Mouse (Mus musculus) embryonic facial prominence, embryonic 10.5 days (tissue): ENCODE results near the gene Il12a. TPM values are rescaled to one million over a fixed set of nuclear protein-coding genes. Genes with fewer than 3 reads are reported as not detected.

ENCODE experiments used
- DNase-seq: peaks from one replicate; pipeline ENCODE4 v3.0.0-alpha.2; 2017; ENCODE audit warnings: low spot score
- H3K27ac ChIP-seq: fragments of 300-500 bp; sonication (generic); replicated peaks from 2 replicates; pipeline ENCODE4 v1.5.1; 2016; ENCODE audit warnings: mild to moderate bottlenecking
- H3K27me3 ChIP-seq: fragments of 300-500 bp; sonication (generic); replicated peaks from 2 replicates; pipeline ENCODE4 v1.6.1; 2016; ENCODE audit warnings: low read depth, mild to moderate bottlenecking; ENCODE audit not compliant: poor library complexity, severe bottlenecking
- H3K36me3 ChIP-seq: fragments of 300-500 bp; sonication (generic); replicated peaks from 2 replicates; pipeline ENCODE4 v1.6.1; 2016; ENCODE audit warnings: mild to moderate bottlenecking, moderate library complexity
- H3K4me1 ChIP-seq: fragments of 300-500 bp; sonication (generic); 2 replicates; pipeline ENCODE4 v1.6.1; 2016
- H3K4me3 ChIP-seq: fragments of 300-500 bp; sonication (generic); 2 replicates; pipeline ENCODE4 v1.5.1; 2016; ENCODE audit warnings: mild to moderate bottlenecking, moderate library complexity
- H3K9me3 ChIP-seq: fragments of 300-500 bp; sonication (generic); 2 replicates; pipeline ENCODE4 v1.6.1; 2016; ENCODE audit warnings: mild to moderate bottlenecking
- WGBS: fragments of 180-500 bp; shearing (Covaris S2); methylation state at CpG from one replicate; pipeline ENCODE4 v1.1.7; 2016; 5-methylcytosine and 5-hydroxymethylcytosine counted together
- polyA plus RNA-seq: library from polyadenylated mRNA; unstranded; fragments of >200 nt; fragmentation: Nextera tagmentation; extraction: Ambion mirVana; gene quantifications from 2 replicates; pipeline ENCODE4 v1.2.1, GENCODE M21; 2016

Il12a gene
- polyA plus RNA-seq, 1 experiment from 2014 or later: not detected

GRCm38 (mm10) chr3:68667852-68668251 is 22.6 kb upstream of the Il12a start:
- no peak for DNase-seq
- WGBS: 91% methylated on average over 1 of the region's 1 CpGs
- H3K4me1 ChIP-seq: no peaks in the 10 kb centered on the region

GRCm38 (mm10) chr3:68669418-68669974 is 20.9 kb upstream of the Il12a start:
- H3K27me3 ChIP-seq: no peaks in the 10 kb centered on the region
- no peaks in the 10 kb centered on the region for H3K36me3 ChIP-seq
- no peak overlapping the region for H3K27ac ChIP-seq
- H3K4me1 ChIP-seq: no peaks in the 10 kb centered on the region
- WGBS: 81% methylated on average over 5 of the region's 5 CpGs
- no peaks in the 10 kb centered on the region for H3K9me3 ChIP-seq
- no peak overlapping the region for H3K4me3 ChIP-seq
- DNase-seq: no peak

More at GRCm38 (mm10) chr3:68667852-68668251, 22.6 kb upstream of the Il12a start:
- Histone ChIP-seq H3K36me3 (no peaks in the 10 kb centered on the region), H3K4me3 (no peak overlapping the region), H3K27me3 (no peaks in the 10 kb centered on the region), H3K9me3 (no peaks in the 10 kb centered on the region), H3K27ac (no peak overlapping the region)

DNA sequence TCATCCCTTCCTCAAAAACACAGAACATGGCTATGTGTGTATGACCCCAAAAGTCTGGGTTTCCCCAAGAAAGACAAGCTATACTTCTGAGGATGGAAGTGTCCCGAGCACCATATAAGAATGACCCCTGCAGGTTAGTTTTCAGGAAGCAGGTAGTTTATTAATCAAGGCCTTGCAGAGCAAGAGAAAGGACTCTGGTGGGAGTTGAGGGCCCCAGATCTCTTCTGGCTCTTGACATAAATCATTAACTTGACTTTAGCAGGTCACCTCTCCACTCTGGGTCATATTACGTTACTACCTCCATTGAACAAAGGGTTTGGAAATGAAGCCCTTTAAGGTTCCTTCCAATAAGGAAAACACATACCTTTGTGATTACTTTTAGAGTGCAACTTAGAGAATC is 15.7 kb upstream of the Il12a start:
- Histone ChIP-seq H3K4me3 (no peak overlapping the region), H3K4me1 (peaks cover 19% of the 10 kb centered on the region), H3K9me3 (no peaks in the 10 kb centered on the region), H3K27ac (no peak overlapping the region), H3K36me3 (no peaks in the 10 kb centered on the region), H3K27me3 (no peaks in the 10 kb centered on the region)
- DNase-seq: no peak
- WGBS: 67% methylated on average over 2 of the region's 2 CpGs

DNA sequence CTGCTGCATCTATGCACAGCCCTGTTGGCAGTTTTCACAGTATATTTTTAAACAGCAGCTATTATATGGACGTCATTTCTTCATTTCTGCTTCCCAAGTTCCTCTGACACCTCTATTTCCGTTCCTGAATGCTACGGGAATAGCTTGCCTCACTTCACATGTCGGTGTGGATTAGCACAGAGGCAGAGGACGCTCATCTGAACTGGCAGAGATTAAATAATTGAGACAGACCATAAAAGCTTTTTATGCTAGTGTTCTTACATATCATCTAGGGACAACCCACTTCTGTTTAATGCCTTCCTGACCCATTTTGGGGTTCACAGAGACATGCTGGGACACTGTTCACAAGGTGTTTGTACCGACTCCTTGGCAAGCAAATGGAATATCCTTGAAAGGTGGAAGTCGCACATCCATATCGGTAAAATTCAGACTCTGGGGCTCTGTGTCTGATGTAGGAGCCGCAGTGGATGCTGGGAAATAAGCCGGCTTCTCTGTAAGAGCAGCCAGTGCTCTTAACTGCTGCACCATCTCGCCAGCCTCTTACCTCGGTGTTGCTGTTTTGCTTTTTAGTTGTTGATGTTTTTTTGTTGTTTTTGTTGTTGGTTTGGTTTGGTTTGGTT is 15.1 kb upstream of the Il12a start:
- Histone ChIP-seq H3K9me3 (no peaks in the 10 kb centered on the region), H3K36me3 (no peaks in the 10 kb centered on the region), H3K4me1 (peaks cover 19% of the 10 kb centered on the region), H3K27me3 (no peaks in the 10 kb centered on the region), H3K4me3 (no peak overlapping the region), H3K27ac (no peak overlapping the region)
- no peak for DNase-seq
- 86% methylated on average over 12 of the region's 12 CpGs for WGBS

DNA sequence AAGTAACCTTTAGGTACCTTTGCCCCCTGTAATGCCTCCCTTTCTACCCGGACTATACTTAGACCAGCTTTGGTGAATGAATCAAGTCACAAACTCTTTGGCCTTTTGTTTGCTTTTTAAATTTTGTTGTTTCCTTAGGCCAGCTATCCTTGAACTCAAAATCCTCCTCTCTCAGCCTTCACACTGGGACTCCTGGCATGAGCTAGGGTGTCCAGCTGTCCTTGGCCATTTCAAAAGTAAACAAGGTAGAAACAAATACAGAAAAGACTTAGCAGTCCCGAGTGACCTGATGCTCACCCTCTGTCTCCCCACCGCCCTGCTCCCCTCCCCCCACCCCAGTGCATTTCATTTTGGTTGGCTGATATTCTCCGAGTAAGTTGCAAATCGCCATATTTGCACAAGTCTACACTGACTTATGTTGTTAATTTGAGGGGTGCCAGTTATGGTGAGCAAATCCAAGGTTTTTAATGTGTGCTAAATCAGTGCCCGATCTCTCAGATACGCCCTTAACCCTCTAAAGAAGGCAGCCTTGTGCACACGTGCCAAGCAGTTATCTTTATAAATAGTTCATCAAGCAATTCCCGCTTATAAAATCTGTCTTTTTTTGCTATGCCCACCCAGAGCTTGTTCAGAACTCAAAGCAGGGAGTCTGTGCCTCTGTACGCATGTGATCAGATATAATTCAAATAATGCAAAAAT is 14.3 kb upstream of the Il12a start:
- Histone ChIP-seq H3K4me1 (peaks cover 19% of the 10 kb centered on the region), H3K4me3 (no peak overlapping the region), H3K9me3 (no peaks in the 10 kb centered on the region), H3K27me3 (no peaks in the 10 kb centered on the region), H3K36me3 (no peaks in the 10 kb centered on the region), H3K27ac (no peak overlapping the region)
- no peak for DNase-seq
- WGBS: 76% methylated on average over 10 of the region's 10 CpGs

GRCm38 (mm10) chr3:68676831-68677303 is 13.6 kb upstream of the Il12a start:
- Histone ChIP-seq H3K4me1 (peaks cover 19% of the 10 kb centered on the region), H3K27ac (no peak overlapping the region), H3K27me3 (no peaks in the 10 kb centered on the region), H3K4me3 (peak overlapping the region; percentile 32), H3K36me3 (no peaks in the 10 kb centered on the region), H3K9me3 (no peaks in the 10 kb centered on the region)
- WGBS: 52% methylated on average over 17 of the region's 17 CpGs
- DNase-seq: peak; percentile 12

DNA sequence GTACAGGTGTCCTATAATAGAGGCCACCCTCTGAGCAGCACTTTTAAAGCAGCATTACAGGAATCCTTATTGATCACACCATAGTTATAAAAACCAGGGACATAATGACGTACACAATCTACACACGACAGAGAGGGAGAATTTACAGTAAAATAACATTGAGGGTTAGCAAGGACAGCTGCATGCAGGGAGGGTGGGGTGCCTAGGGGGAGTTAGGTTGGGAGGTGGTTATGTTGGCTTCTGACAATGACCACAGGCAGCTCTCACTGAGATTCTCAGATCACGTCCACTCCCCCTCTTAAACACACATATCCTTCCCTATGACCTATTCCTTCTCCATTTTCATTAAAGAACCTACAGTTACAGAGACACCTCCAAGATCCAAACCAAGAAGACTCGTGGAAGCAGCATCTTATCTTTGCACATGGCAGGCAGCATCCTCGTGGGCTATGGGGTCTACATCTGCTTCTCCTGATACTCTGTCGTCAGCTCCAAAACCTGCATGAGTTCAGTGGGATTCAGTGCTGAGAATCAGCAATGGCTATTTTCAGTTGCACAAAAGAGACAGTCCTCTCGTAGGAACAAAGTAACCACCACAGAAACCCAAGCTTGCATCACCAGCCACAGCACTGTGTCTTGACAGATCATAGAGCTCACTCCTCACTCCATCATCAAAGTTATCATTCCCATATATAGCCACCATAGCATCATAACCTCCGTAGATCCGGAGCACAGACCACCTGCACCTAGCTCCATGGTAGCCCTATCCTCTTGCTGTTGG is 11.4 kb upstream of the Il12a start:
- H3K27ac ChIP-seq: no peak overlapping the region
- no peak overlapping the region for H3K4me3 ChIP-seq
- no peaks in the 10 kb centered on the region for H3K9me3 ChIP-seq
- peaks cover 19% of the 10 kb centered on the region for H3K4me1 ChIP-seq
- no peaks in the 10 kb centered on the region for H3K27me3 ChIP-seq
- 88% methylated on average over 9 of the region's 9 CpGs for WGBS
- H3K36me3 ChIP-seq: no peaks in the 10 kb centered on the region
- no peak for DNase-seq

GRCm38 (mm10) chr3:68683579-68683978 is 6.9 kb upstream of the Il12a start:
- no peaks in the 10 kb centered on the region for H3K36me3 ChIP-seq
- 57% methylated on average over 2 of the region's 2 CpGs for WGBS
- no peaks in the 10 kb centered on the region for H3K9me3 ChIP-seq
- H3K4me1 ChIP-seq: no peaks in the 10 kb centered on the region; the same call in 1 of the 2 replicates
- H3K27ac ChIP-seq: no peak overlapping the region
- no peak for DNase-seq
- no peaks in the 10 kb centered on the region for H3K27me3 ChIP-seq
- no peak overlapping the region for H3K4me3 ChIP-seq

DNA sequence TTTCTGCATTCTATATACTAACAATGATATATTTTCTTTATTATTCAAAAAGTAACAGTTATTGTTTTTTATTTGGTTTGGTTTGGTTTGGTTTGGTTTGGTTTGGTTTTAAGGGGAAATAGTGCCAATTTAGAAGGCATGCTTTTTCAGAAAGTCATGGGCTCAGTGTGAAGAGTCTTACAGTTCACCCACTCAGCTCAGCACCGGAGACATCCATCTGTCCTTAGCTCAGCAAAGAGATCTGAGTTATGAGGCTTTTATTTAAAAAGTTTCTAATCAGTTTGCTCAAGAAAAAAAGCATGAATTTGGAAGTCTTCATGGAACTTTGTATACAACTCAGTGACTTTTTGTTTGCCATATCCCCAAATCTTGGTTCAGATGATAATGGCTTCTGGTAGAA is 6.2 kb upstream of the Il12a start:
- WGBS: 94% methylated on average over 1 of the region's 1 CpGs
- no peak for DNase-seq

DNA sequence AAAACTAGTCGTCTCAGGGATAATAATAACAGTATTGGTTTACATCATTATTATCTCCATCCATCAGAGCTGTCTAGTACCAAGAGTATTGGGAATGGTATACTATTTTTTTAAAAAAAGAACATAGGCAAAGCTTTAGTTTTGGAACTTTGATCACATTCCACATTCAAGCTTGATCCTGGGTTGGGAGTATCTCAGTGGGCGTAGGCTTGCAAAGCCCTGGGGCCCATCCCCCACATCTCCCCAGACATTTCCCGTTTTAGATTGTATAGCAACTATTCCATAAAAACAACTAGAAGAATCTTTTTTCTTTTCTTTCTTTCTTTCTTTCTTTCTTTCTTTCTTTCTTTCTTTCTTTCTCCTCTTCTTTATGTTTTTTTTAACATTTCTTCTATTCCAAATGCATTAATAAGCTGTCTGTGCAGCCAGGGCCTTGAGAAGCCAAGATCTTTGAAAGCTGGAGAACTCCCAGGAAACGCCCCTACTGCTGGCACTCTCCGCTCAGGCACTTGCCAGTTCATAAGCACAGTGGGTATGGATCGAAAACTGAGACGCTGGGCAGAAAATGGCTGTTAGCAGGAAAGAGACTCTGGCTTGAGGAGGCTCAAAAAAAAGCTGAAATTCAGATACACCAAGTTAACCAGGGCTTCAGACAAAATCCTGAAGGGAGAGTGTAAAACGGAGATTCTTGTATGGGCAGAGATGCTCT is 3.4 kb upstream of the Il12a start:
- H3K27me3 ChIP-seq: no peaks in the 10 kb centered on the region
- 76% methylated on average over 8 of the region's 8 CpGs for WGBS

More for the DNA sequence above, 6.2 kb upstream of the Il12a start:
- Histone ChIP-seq H3K4me3 (no peak overlapping the region), H3K27me3 (no peaks in the 10 kb centered on the region), H3K27ac (no peak overlapping the region), H3K36me3 (no peaks in the 10 kb centered on the region), H3K9me3 (no peaks in the 10 kb centered on the region), H3K4me1 (no peaks in the 10 kb centered on the region)

DNA sequence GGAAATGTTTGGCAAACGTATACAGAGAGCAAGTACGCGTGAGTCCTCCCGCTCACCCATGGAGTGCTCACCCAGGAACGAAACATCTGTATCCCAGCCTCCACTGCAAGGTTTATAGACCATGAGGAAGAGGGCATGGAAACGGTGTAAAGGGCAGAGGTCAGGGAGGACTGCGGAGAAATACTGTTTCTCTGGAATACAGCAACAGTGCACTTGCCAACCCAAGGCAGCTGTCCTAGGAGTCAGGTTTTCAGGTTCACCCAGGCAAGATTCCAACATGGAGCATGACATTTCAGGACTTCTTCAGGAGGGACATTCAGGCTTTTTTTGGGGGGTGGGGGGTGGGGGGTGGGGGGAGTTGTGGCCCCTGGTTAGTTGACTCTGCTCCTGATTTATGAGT is 1.1 kb upstream of the Il12a start:
- Histone ChIP-seq H3K27me3 (no peaks in the 10 kb centered on the region), H3K4me1 (peaks cover 9% of the 10 kb centered on the region; the same call in 1 of the 2 replicates), H3K9me3 (no peaks in the 10 kb centered on the region), H3K36me3 (no peaks in the 10 kb centered on the region), H3K27ac (no peak overlapping the region), H3K4me3 (no peak overlapping the region)
- 84% methylated on average over 7 of the region's 7 CpGs for WGBS
- no peak for DNase-seq

More for the DNA sequence above, 3.4 kb upstream of the Il12a start:
- no peak for DNase-seq
- Histone ChIP-seq H3K4me3 (no peak overlapping the region), H3K4me1 (no peaks in the 10 kb centered on the region), H3K27ac (no peak overlapping the region), H3K36me3 (no peaks in the 10 kb centered on the region), H3K9me3 (no peaks in the 10 kb centered on the region)
